Mouse (Mus musculus) CH12.LX (cell line): Measurements from ENCODE around the gene Rdh11. TPM values are rescaled to one million over a fixed set of nuclear protein-coding genes. Genes with fewer than 3 reads are reported as not detected.
"Not testable (repeated sequence)": the region's sequence is repeated elsewhere in the genome, so short reads cannot be mapped to it uniquely, and the experiment has no call there.

Experiments
- DNase-seq: peaks from one replicate; pipeline ENCODE4 v3.0.0-alpha.2; 2013; ENCODE audit errors: extremely low read depth
- H3K27ac ChIP-seq: 2 replicates; pipeline ENCODE4 v1.5.1; 2012; ENCODE audit warnings: low read depth, mild to moderate bottlenecking, control low read depth, moderate library complexity; ENCODE audit not compliant: insufficient read depth
- H3K27me3 ChIP-seq: replicated peaks from 2 replicates; pipeline ENCODE3; 2012; ENCODE audit warnings: inconsistent platforms
- H3K36me3 ChIP-seq, 2 experiments: replicated peaks in 1 of 2; 2 replicates each; pipeline versions ENCODE3 to v1.6.1; 2012; ENCODE audit warnings: inconsistent platforms in 1 of 2, low read length in 1 of 2, mild to moderate bottlenecking in 1 of 2, mixed read lengths in 1 of 2, moderate library complexity in 1 of 2; ENCODE audit not compliant: control insufficient read depth in 1 of 2, insufficient read depth in 1 of 2
- H3K4me1 ChIP-seq, 2 experiments: 2 replicates each; pipeline ENCODE4 v1.6.1; 2012; ENCODE audit warnings: inconsistent platforms in 1 of 2, moderate library complexity in 1 of 2; ENCODE audit not compliant: insufficient read depth in 2 of 2, control insufficient read depth in 1 of 2
- H3K4me2 ChIP-seq: 2 replicates; pipeline ENCODE4 v1.6.1; 2012; ENCODE audit warnings: low read depth, mild to moderate bottlenecking, control low read depth; ENCODE audit not compliant: poor library complexity, insufficient read depth, severe bottlenecking
- H3K4me3 ChIP-seq, 3 experiments: fragments of 150-350 bp in 1 of 3; sonication (generic) in 1 of 3; replicated peaks in 1 of 3; 2 replicates each; pipeline versions ENCODE3 to v1.5.1; 2011 to 2012; ENCODE audit warnings: low read depth in 2 of 3, low read length in 2 of 3, mild to moderate bottlenecking in 2 of 3, moderate library complexity in 2 of 3, control low read depth in 1 of 3, improper control_type of control experiment in 1 of 3, inconsistent platforms in 1 of 3, mixed read lengths in 1 of 3; ENCODE audit not compliant: poor library complexity in 1 of 3
- H3K79me2 ChIP-seq: replicated peaks from 2 replicates; pipeline ENCODE4 v1.6.1; 2012; ENCODE audit warnings: mild to moderate bottlenecking, moderate library complexity; ENCODE audit not compliant: control insufficient read depth, poor library complexity, insufficient read depth, severe bottlenecking; ENCODE audit errors: extremely low read depth
- H3K9ac ChIP-seq: 2 replicates; pipeline ENCODE4 v1.6.1; 2012; ENCODE audit warnings: low read depth, mild to moderate bottlenecking, control low read depth, moderate library complexity; ENCODE audit not compliant: insufficient read depth
- H3K9me3 ChIP-seq: replicated peaks from 2 replicates; pipeline ENCODE3; 2012; ENCODE audit warnings: low read length, inconsistent platforms, mixed read lengths
- BHLHE40 ChIP-seq: IDR thresholded peaks from 2 replicates; pipeline ENCODE4 v1.6.1; 2011; ENCODE audit warnings: mild to moderate bottlenecking, low read depth, low read length, improper control_type of control experiment
- CHD1 ChIP-seq: IDR thresholded peaks from 2 replicates; pipeline ENCODE4 v1.6.1; 2012; ENCODE audit warnings: low read depth, low read length, improper control_type of control experiment, inconsistent platforms
- CHD2 ChIP-seq: IDR thresholded peaks from 2 replicates; pipeline ENCODE4 v1.6.1; 2011; ENCODE audit warnings: low read length, improper control_type of control experiment
- E2F4 ChIP-seq: IDR thresholded peaks from 2 replicates; pipeline ENCODE4 v1.6.1; 2011; ENCODE audit warnings: low read depth, low read length, improper control_type of control experiment; ENCODE audit not compliant: insufficient replicate concordance
- ELF1 ChIP-seq: IDR thresholded peaks from 2 replicates; pipeline ENCODE4 v1.6.1; 2014; ENCODE audit warnings: low read depth, mild to moderate bottlenecking, inconsistent platforms, low read length, improper control_type of control experiment
- EP300 ChIP-seq: IDR thresholded peaks from 2 replicates; pipeline ENCODE4 v1.6.1; 2011; ENCODE audit warnings: low read length, improper control_type of control experiment
- ETS1 ChIP-seq: conservative IDR thresholded peaks from 2 replicates; pipeline ENCODE4 v1.6.1; 2012; ENCODE audit warnings: low read depth, mild to moderate bottlenecking, inconsistent platforms, low read length, improper control_type of control experiment, moderate library complexity
- GABPA ChIP-seq: IDR thresholded peaks from 2 replicates; pipeline ENCODE4 v1.6.1; 2012; ENCODE audit warnings: low read depth, low read length, improper control_type of control experiment, inconsistent platforms; ENCODE audit not compliant: insufficient replicate concordance
- HCFC1 ChIP-seq: IDR thresholded peaks from 2 replicates; pipeline ENCODE4 v1.6.1; 2012; ENCODE audit warnings: low read depth, mild to moderate bottlenecking, inconsistent platforms, low read length, improper control_type of control experiment
- IRF4 ChIP-seq: IDR thresholded peaks from 2 replicates; pipeline ENCODE4 v1.6.1; 2014; ENCODE audit warnings: low read depth, mild to moderate bottlenecking, inconsistent platforms, low read length, improper control_type of control experiment
- KAT2A ChIP-seq: IDR thresholded peaks from 2 replicates; pipeline ENCODE4 v1.6.1; 2012; ENCODE audit warnings: low read length, improper control_type of control experiment, inconsistent platforms; ENCODE audit not compliant: insufficient replicate concordance
- MAFK ChIP-seq: IDR thresholded peaks from 2 replicates; pipeline ENCODE4 v1.6.1; 2011; ENCODE audit warnings: low read length, improper control_type of control experiment; ENCODE audit not compliant: insufficient replicate concordance
- MAX ChIP-seq: IDR thresholded peaks from 2 replicates; pipeline ENCODE4 v1.6.1; 2011; ENCODE audit warnings: low read length, improper control_type of control experiment
- MAZ ChIP-seq: IDR thresholded peaks from 2 replicates; pipeline ENCODE4 v1.6.1; 2012; ENCODE audit warnings: low read depth, mild to moderate bottlenecking, inconsistent platforms, low read length, improper control_type of control experiment, moderate library complexity
- MEF2A ChIP-seq: IDR thresholded peaks from 2 replicates; pipeline ENCODE4 v1.6.1; 2014; ENCODE audit warnings: low read depth, mild to moderate bottlenecking, inconsistent platforms, low read length, improper control_type of control experiment, borderline replicate concordance
- MXI1 ChIP-seq: IDR thresholded peaks from 2 replicates; pipeline ENCODE4 v1.6.1; 2011; ENCODE audit warnings: mild to moderate bottlenecking, low read depth, low read length, improper control_type of control experiment
- MYC ChIP-seq: IDR thresholded peaks from 2 replicates; pipeline ENCODE4 v1.6.1; 2011; ENCODE audit warnings: low read depth, mild to moderate bottlenecking, improper control_type of control experiment, low read length
- NELFE ChIP-seq: IDR thresholded peaks from 2 replicates; pipeline ENCODE4 v1.6.1; 2011; ENCODE audit warnings: low read depth, low read length, improper control_type of control experiment
- NRF1 ChIP-seq: IDR thresholded peaks from 2 replicates; pipeline ENCODE4 v1.6.1; 2014; ENCODE audit warnings: low read depth, mild to moderate bottlenecking, inconsistent platforms, low read length, improper control_type of control experiment, moderate library complexity
- PAX5 ChIP-seq: IDR thresholded peaks from 2 replicates; pipeline ENCODE4 v1.6.1; 2012; ENCODE audit warnings: low read length, inconsistent platforms, mixed read lengths
- POLR2A ChIP-seq: IDR thresholded peaks from 2 replicates; pipeline ENCODE4 v1.6.1; 2011; ENCODE audit warnings: low read depth, mild to moderate bottlenecking, improper control_type of control experiment, low read length
- POLR2AphosphoS2 ChIP-seq: IDR thresholded peaks from 2 replicates; pipeline ENCODE4 v1.6.1; 2011; ENCODE audit warnings: low read depth, low read length, improper control_type of control experiment
- RAD21 ChIP-seq: IDR thresholded peaks from 2 replicates; pipeline ENCODE4 v1.6.1; 2011; ENCODE audit warnings: low read depth, mild to moderate bottlenecking, low read length, improper control_type of control experiment, moderate library complexity
- RCOR1 ChIP-seq: conservative IDR thresholded peaks from 2 replicates; pipeline ENCODE4 v1.6.1; 2012; ENCODE audit warnings: low read depth, mild to moderate bottlenecking, inconsistent platforms, low read length, improper control_type of control experiment
- SIN3A ChIP-seq: IDR thresholded peaks from 2 replicates; pipeline ENCODE4 v1.6.1; 2012; ENCODE audit warnings: low read length, improper control_type of control experiment, inconsistent platforms
- SMC3 ChIP-seq: IDR thresholded peaks from 2 replicates; pipeline ENCODE4 v1.6.1; 2011; ENCODE audit warnings: low read depth, low read length, improper control_type of control experiment
- TBP ChIP-seq: conservative IDR thresholded peaks from 2 replicates; pipeline ENCODE4 v1.6.1; 2011; ENCODE audit warnings: low read depth, low read length, improper control_type of control experiment
- UBTF ChIP-seq: IDR thresholded peaks from 2 replicates; pipeline ENCODE4 v1.6.1; 2012; ENCODE audit warnings: low read depth, mild to moderate bottlenecking, inconsistent platforms, low read length, improper control_type of control experiment, moderate library complexity
- USF1 ChIP-seq: IDR thresholded peaks from 2 replicates; pipeline ENCODE4 v1.6.1; 2014; ENCODE audit warnings: low read depth, mild to moderate bottlenecking, inconsistent platforms, low read length, improper control_type of control experiment
- USF2 ChIP-seq: conservative IDR thresholded peaks from 2 replicates; pipeline ENCODE4 v1.6.1; 2011; ENCODE audit warnings: low read depth, low read length, improper control_type of control experiment
- ZC3H11A ChIP-seq: IDR thresholded peaks from 2 replicates; pipeline ENCODE4 v1.6.1; 2012; ENCODE audit warnings: low read depth, mild to moderate bottlenecking, inconsistent platforms, low read length, improper control_type of control experiment
- ZNF384 ChIP-seq: IDR thresholded peaks from 2 replicates; pipeline ENCODE4 v1.6.1; 2012; ENCODE audit warnings: low read depth, low read length, improper control_type of control experiment, inconsistent platforms
- dilution Hi-C: fragments of 300-500 bp; cut with MboI; formaldehyde crosslinking; loops from 2 replicates; pipeline ENCODE4 v1.14.3; 2020; ENCODE audit warnings: low sequenced_read_pairs; ENCODE audit not compliant: extremely low pct_unique_long_range_greater_than_20kb, extremely low pct_ligation_motif_present
- in situ Hi-C: fragments of 300-500 bp; cut with MboI; formaldehyde crosslinking; loops from 3 replicates; pipeline ENCODE4 v1.14.3; 2019; ENCODE audit warnings: low sequenced_read_pairs, low pct_ligation_motif_present, low pct_unique_long_range_greater_than_20kb, mixed read lengths
- polyA plus RNA-seq: library from polyadenylated mRNA; unstranded; fragments of >175 nt; gene quantifications from 2 replicates; pipeline ENCODE4 v1.2.1, GENCODE M21; 2012; ENCODE audit warnings: low read depth; ENCODE audit not compliant: insufficient read length
- total RNA-seq, 2 experiments: library from RNA; depleted of rRNA; stranded (reverse); fragments of 300-350 nt in 1 of 2; fragments of >200 nt in 1 of 2; gene quantifications; 2 replicates each; pipeline ENCODE4 v1.2.3; 2012 to 2014

Rdh11 gene
- total and polyA plus RNA-seq, 3 experiments: 46.3 to 121 (median 47.4) TPM

- peak; percentile 94 for DNase-seq
- TF ChIP-seq ZC3H11A (no peak), USF1 (peak; percentile 39), BHLHE40 (peak; percentile 63), MYC (peak; percentile 97), UBTF (no peak), ELF1 (peak; percentile 38), CHD1 (no peak), RAD21 (no peak), MXI1 (peak; percentile 99), POLR2AphosphoS2 (no peak), USF2 (peak; percentile 32; the same call in 1 of the 2 replicates), MEF2A (peak; percentile 14; the same call in 1 of the 2 replicates), PAX5 (no peak), SIN3A (peak; percentile 92), MAX (peak; percentile 99), IRF4 (0 out of 2 replicates have a peak, but pooled peaks have one; percentile 17), ETS1 (0 out of 2 replicates have a peak, but pooled peaks have one; percentile 10), SMC3 (no peak), KAT2A (0 out of 2 replicates have a peak, but pooled peaks have one; percentile 41), NRF1 (no peak), TBP (0 out of 2 replicates have a peak, but pooled peaks have one; percentile 40), POLR2A (peak; percentile 49), CHD2 (peak; percentile 8; the same call in 1 of the 2 replicates), MAFK (no peak), MAZ (0 out of 2 replicates have a peak, but pooled peaks have one; percentile 8), RCOR1 (no peak), E2F4 (no peak), GABPA (no peak), HCFC1 (peak; percentile 41), ZNF384 (no peak), EP300 (no peak), NELFE (peak; percentile 46)
- H3K9ac ChIP-seq: peak overlapping the region; percentile 77
- no peaks in the 10 kb centered on the region for H3K27me3 ChIP-seq
- H3K4me2 ChIP-seq: peak overlapping the region; percentile 93
- peaks cover 0 to 54% of the 10 kb centered on the region in 2 experiments; a peak in 2 of 4 replicates for H3K4me1 ChIP-seq
- dilution Hi-C loops: no loop called here
- in situ Hi-C loops: loop anchor here (5.0 kb wide), 1 partner anchor 71 kb away; no protein-coding TSS in a partner anchor
- H3K9me3 ChIP-seq: no peaks in the 10 kb centered on the region
- H3K36me3 ChIP-seq: peaks cover 18 to 41% of the 10 kb centered on the region in 2 experiments
- peaks cover 13% of the 10 kb centered on the region for H3K79me2 ChIP-seq
- H3K27ac ChIP-seq: no peak overlapping the region
- H3K4me3 ChIP-seq: peak overlapping the region; percentile 72 to 82 (median 75)
These were observed 991 bp downstream of the Rdh11 start for GRCm38 (mm10) chr12:79190931-79191673.

- H3K9me3 ChIP-seq, in situ Hi-C loops, dilution Hi-C loops, DNase-seq, H3K4me3 ChIP-seq, H3K27ac ChIP-seq, H3K9ac ChIP-seq, H3K4me2 ChIP-seq, H3K79me2 ChIP-seq, H3K27me3 ChIP-seq: not testable (repeated sequence)
- peaks cover 62 to 87% of the 10 kb centered on the region in 2 experiments for H3K36me3 ChIP-seq
- peaks cover 0 to 41% of the 10 kb centered on the region in 2 experiments; a peak in 2 of 4 replicates for H3K4me1 ChIP-seq
These were observed 6.9 kb downstream of the Rdh11 start for GRCm38 (mm10) chr12:79185160-79185559.
